Mouse (Mus musculus): Measurements from ENCODE around the gene Dnm3. TPM values are rescaled to one million over a fixed set of nuclear protein-coding genes. Genes with fewer than 3 reads are reported as not detected.

The Dnm3 gene
- total RNA-seq, 2 experiments from 2014 or later: 89.8 to 106 TPM

DNA sequence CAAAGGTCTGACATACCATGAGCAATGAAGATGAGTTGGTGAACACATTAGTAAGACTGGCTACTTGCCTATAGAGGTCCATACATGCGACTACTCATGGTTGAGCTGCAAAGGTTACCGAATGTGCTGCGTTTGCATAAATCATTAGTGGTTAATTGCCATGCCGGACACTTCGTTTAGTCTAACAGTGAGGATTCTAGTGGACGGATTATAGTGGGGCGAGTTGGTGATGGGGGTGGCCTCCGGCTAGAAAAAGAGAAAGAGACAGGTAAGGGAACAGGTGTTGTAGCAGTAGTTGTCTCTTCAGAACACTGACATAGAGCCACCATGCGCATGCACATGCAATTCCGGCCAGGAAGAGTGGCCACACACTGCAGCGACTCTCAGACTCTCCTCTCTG lies 486.0 kb downstream of the Dnm3 start:
- DNase-seq (ENCODE audit: low spot score in 2 of 2): no peak
- intact Hi-C loops (cut with DNase I): no loop called here

DNA sequence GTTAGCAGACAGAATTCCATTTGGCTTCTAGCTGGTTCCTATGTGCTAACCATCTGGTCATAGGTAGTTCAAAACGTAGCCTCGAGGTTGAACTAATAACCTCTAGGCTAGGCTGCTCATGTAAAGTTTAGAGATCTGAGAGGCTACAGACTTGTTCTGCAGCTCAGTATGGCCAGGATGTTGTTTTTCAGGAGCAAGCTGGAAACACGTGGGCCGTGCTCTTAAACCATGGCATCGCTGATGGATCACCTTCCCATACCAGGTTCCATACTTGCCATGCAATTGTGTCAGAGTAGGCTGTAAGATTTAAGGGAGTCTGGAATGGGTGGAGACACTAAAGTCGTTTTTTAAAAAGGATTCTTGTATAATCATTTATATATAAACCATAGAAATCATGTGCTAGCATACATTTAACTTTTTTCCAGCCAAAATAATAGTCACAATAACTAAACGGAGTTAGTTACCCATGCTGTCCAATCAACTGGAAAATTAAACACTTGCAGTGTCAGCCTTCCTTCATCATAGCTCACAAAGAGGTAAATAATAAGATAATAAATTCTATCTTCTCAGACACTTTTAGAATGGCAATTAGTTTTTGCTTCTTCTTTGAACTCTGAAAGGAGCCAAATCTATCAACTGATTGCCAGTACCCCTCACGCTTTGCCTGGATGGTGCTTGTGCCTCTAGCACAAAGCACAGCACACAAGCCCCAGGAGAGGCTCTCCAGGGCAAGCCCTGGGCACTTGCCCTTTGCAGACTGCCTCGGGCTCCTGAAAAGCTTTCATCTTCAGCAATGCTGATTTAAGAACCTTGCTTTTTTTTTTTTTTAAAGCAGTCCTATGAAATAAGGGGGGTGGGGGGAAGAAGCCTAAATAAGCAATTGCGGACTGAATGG lies 486.9 kb downstream of the Dnm3 start:
- intact Hi-C loops (cut with DNase I): no loop called here

DNA sequence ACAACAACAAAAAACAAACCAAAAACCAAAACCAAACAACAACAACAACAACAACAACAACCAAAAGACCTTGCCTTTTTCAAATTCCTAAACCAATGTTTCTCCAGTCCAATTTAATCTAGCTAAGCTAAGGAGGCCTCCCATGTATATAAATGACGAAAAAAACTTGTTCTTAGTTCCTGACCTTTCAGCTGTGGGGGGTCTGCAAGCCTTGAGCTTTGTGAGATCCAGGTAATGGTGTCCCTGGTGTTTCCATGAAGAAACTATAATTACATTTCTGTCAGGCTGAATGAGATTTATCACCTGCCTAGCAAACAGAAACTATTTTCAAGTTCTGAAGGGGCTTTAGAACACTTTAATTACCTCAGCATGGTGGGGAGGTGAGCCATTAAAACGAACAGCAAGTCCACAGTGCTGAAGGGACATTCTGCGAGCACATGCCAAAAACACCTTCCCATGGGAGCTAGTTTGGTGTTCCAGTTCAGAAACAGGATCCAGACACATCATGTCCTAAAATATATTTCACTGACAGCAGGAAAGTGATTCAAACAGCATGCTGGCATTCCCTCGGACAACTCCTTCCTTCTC lies 493.8 kb downstream of the Dnm3 start:
- DNase-seq (ENCODE audit: low spot score in 2 of 2): no peak

More for the DNA sequence above, 486.9 kb downstream of the Dnm3 start:
- DNase-seq (ENCODE audit: low spot score in 2 of 2): no peak

DNA sequence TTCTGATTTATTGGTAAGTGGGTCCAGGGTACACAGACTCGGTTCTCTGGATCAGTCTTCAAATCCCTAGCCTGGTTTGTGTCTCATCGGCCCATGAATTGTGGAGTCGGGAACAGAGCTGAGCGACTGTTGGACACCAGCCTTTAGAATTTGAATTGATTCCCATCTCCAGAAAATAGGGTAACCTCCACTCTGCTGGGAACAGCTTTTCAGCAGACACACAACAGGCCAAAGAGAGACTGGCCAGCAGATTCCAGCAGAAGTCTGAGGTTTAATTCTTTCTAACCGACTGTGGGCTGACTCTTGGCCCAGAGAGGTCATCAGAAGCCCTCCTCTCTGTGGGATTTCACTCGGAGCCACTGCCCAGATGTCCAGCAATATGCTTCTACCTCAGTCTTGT lies 494.4 kb downstream of the Dnm3 start:
- no peak for DNase-seq (ENCODE audit: low spot score in 2 of 2)
- intact Hi-C loops (cut with DNase I): no loop called here

More for the DNA sequence above, 493.8 kb downstream of the Dnm3 start:
- intact Hi-C loops (cut with DNase I): no loop called here

DNA sequence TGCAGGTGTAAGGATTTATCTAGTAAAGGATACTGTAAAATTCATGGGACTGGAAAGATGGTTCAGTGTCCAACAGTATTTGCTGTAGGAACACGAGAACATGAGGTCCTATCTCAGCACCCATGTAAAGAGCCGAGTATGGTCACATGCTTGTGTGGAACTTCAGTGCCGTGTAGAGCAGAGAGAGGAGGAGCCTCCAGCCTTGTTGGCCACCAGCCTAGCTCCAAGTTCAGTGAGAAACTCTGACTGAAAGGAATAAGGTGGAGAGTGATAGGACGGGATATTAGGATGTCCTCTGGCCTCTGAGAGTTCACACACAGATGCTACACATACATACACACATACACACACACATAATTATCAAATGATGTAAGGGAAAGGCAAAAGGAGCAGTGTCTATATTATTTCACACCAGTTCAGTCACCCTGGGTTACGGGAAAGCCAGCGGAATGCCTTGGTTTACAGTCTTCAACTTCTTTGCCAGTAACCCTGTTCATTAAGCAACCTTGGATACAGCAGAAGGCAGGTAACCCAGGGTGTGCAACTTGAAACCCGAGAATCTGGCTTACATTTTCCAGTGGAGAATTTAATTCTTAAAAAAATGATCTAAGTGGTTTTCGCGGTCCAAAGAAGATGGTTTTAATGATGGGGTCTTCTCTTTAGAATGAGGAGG lies 497.1 kb downstream of the Dnm3 start:
- DNase-seq (ENCODE audit: low spot score in 2 of 2): no peak
- intact Hi-C loops (cut with DNase I): no loop called here

DNA sequence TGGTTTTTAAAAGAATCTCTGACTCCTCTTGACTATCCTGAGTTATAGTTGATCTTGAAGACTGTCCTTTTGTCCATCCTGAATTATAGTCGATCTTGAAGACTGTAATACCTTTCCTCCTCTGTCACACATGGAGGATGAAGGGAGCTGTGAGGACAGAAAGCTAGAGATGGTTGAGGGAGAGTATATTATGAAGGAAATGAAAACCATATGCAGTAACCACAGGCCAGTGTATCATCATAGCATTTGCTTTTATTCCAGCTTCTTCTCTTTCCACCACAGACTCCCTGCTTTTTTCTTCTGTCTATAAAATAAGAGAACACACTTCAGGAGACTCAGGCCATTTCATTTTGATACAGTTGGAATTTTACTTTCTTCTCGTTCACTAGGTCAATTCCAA lies 497.8 kb downstream of the Dnm3 start:
- intact Hi-C loops (cut with DNase I): no loop called here
- DNase-seq (ENCODE audit: low spot score in 2 of 2): no peak

DNA sequence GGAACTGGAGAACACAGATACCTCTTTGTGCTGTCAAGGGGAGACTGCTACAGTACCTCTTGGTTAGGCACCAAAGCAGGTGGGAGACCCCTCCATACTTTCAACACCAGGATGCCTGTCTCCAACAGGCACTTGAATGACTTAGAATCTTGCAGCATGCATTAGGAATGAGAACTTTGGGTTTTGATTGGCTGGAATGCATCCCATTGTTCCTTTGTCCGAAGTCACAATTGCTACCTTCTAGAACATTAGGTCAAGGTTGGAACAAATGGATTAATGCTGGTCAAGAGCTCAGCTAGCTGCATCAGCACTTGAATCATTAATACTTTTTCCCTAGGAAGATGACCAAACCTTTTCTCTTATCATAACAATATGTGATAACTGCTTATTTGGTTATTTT lies 498.3 kb downstream of the Dnm3 start, which contains the start of gene 4930558K02Rik:
TSS of gene 4930558K02Rik (minus strand) at position 101 of the 400 bp plus-strand sequence.
- DNase-seq (ENCODE audit: low spot score in 2 of 2): no peak
- intact Hi-C loops (cut with DNase I): no loop called here

DNA sequence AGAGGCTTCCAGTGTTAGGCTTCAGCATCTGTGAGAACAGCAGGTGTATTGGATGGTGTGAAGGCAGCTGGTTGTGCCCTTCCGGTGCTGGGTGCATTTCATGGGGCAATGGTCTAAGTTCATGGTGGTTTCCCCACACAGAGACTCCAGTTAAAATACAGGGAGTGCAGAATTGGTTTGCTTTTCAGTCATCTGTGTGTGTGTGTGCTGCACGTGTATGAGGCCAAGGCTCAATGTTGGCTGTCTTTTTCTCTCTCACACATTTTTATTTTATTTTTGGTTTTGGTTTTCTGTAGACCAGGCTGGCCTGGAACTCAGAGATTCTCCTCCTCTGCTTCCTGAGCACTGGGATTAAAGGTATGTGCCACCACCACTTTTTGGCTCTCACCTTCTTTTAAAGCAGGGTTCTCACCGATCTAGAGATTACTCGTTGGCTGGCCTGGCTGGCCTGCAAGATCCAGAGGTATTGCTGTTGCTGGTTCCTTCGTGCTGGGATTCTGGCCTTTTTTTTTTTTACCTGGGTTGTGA lies 499.6 kb downstream of the Dnm3 start:
- DNase-seq (ENCODE audit: low spot score in 2 of 2): no peak
- intact Hi-C loops (cut with DNase I): no loop called here

DNA sequence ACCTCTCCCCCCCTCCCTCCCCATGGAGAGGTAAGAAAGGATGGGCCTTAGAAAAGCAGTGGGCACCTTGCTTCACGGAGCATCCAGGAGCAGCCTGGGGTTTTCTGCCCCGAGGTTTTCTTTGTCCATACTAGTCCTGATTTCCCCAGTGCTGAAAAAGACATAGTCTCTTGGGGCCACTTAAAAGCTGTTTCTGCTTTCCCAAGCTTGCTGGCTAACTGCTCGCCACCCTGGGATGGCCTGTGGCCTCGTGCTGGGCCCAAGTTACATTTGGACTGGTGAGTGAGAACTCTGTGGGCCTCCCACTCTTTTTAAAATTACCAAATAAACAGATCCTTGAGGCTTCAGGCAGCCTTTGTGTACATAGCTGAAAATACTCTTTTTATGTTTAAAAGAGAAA lies 500.5 kb downstream of the Dnm3 start:
- intact Hi-C loops (cut with DNase I): no loop called here
- DNase-seq (ENCODE audit: low spot score in 2 of 2): no peak

DNA sequence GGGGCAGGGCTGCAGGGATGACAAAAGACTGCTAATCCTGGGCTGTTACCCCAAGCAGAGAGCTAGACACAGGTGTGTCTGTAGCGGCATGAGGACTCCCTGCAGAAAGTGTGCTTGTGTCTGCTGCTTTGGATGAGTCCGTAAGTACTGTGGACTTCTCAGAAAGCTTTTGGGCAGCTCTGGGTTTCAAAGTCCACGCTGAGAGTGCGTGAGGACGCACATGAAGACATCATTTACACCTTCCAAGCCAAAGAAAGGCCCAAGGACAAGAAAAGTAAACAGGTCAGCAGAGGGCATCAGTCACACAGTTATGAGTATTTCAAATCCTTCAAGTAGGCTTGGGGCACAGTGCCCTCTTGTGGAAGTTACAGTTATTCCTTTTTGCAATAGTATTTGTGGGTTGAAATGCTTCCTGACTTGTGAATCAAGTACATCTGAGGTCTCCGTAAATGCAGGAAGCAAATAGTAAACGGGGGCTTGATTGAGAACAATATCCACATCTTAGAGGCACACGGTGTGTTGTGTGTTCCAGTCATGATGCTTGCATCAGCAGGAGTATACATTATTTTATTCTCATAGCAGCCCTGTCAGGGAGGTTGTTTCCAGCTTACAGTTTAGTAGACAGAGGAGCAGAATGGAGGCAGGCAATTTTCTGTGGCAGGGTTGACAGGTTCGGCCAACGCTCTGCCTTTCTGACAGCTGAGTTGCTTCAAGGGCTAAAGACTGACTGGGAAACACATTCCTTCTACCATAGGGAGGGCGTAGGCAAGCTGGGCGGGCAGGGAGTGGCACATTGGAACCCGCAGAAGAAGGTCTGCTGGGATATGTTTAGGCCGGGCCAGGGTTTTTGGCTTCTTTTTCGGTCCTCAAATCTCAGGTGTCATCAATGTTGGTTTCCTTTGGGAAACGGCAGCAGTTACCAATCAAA lies 501.3 kb downstream of the Dnm3 start:
- peak; percentile 42 to 68 for DNase-seq (ENCODE audit: low spot score in 2 of 2)
- intact Hi-C loops (cut with DNase I): loop anchor here (1.0 kb wide), 1 partner anchor 337 kb away; no protein-coding TSS in a partner anchor

DNA sequence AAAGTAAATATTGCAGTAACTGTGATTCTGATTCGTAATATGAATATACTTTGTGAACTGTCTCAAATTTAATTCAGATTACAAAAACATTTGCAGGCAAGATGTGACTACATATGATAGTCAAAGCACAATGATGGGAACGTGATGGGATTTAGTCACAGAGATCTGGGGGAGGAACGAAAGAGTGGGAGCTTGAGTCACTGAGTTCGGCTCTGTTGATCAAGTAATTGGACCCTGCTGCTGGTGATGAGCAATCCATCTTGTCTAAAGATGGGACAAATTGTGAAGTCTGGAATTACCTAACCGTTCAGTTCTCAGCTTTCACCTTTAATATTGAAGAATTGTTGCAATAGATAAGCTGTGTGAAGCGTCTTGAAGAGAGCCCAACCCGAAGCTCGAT lies 505.6 kb downstream of the Dnm3 start:
- intact Hi-C loops (cut with DNase I): no loop called here
- DNase-seq (ENCODE audit: low spot score in 2 of 2): no peak

DNA sequence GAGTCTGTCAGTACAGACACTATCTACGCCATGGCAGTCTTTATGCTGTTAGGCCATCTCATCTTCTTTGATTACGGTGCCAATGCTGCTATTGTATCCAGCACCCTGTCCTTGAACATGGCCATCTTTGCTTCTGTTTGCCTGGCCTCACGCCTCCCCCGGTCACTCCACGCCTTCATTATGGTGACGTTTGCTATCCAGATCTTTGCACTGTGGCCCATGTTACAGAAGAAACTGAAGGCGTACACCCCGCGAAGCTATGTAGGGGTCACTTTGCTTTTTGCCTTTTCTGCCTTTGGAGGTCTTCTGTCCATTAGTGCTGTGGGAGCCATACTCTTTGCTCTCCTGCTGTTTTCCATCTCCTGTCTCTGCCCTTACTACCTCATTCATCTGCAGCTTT lies 507.0 kb downstream of the Dnm3 start:
- no peak for DNase-seq (ENCODE audit: low spot score in 2 of 2)
- intact Hi-C loops (cut with DNase I): no loop called here

DNA sequence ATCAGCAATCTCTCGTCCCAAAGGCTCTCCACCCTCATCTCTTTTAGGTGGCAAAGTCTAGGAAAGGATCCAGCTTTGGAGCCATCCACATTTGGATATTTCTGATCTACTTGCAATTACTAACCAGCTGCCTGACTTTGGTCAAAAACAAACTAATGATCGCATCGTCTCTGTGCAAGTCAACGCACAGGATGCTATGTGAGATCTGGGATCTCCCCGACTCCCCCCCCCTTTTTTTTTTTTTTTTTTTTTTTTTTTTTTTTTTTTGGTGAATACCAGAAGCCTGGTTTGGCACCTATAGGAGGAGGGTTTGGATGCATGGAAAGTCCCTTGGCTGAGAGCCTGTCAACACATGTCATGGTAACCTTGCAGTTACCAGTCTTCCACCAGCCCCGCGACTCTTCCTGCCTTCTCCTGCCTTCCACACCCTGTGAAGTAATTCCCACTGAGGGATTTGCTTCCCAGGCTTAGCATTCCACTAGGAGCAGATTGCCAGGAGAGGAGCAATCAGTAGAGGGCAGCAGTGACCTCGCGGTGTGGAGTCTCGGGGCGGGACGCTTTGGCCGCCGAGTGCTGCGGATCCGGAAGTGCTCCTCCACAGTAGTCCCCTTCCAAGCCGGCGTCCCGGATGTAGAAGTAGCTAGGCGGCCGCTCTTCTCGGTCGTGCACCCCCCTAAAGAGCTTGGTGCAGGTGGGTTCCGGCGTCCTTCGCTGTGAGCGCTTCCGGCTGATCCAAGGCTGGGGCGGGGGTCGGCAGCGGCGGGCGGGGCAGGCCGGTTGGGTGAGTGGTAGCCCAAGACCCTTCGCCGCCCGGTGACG lies 509.0 kb downstream of the Dnm3 start, which contains the start of gene Pigc:
TSS of gene Pigc (plus strand) at position 598 of the 819 bp plus-strand sequence.
- DNase-seq (ENCODE audit: low spot score in 2 of 2): peak; percentile 92 to 93
- intact Hi-C loops (cut with DNase I): loop anchor here (2.0 to 5.0 kb wide), 2 partner anchors 92 to 221 kb away; partner anchors contain the start of gene Suco

DNA sequence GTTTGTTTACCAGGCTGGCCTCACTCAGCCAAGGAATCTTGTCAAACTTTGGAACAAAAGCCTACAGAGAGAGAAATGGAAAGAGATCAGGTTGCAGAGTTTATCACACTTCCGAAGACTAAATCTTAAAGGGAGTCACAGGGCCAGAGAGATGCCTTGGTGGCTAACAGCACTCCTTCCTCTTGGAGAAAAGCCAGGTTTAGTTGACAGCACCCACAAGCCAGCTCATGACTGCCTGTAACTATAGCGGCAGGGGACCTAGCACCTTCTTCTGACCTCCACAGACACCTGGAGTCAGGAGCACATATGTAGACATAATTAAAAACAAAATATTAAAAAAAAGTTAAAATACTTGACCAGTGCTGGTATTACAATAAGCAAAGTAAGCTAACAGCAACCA lies 509.9 kb downstream of the Dnm3 start:
- intact Hi-C loops (cut with DNase I): loop anchor here (2.0 to 5.0 kb wide), 2 partner anchors 91 to 221 kb away; partner anchors contain the start of gene Suco
- no peak for DNase-seq (ENCODE audit: low spot score in 2 of 2)

DNA sequence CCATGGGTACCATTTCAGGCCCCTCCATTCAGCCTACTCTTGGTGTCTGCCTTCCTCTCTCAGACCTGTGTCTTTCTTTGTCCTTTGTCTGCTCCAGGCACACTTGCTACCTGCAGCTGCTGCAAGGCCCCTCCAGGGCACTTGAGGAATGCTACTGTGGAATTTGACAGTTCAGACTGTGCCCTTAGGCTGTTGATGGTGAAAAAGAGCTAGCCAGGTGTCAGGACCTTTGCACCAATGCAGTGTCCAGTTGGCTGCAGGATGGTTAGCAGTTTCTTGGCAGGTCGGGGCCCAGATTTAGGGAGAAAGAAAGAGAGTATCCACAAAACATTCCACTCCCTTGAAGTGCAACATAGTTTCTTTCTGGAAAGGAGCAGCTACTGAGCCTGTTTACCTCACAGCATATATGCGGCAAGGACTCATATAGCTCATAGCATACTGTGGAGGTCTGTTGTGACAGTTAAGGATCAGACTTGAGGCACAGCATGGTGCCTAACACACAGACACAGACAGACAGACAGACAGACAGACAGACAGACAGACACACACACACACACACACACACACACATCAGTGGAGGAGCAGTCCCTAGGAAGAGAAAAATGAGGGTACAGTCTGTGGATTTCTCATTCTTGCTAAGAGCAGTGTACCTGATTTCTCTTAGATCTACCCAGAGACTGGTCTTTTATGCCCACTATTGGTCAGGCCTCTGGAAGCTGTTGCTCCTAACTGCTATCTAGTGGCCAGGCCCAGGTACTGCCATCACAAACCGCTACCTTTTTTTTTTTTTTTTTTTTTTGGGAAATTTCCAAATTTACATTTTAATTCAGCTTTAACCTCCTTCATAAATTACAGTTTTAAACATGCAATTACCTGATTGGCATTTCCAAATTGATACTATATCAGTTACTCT lies 515.1 kb downstream of the Dnm3 start:
- intact Hi-C loops (cut with DNase I): no loop called here

DNA sequence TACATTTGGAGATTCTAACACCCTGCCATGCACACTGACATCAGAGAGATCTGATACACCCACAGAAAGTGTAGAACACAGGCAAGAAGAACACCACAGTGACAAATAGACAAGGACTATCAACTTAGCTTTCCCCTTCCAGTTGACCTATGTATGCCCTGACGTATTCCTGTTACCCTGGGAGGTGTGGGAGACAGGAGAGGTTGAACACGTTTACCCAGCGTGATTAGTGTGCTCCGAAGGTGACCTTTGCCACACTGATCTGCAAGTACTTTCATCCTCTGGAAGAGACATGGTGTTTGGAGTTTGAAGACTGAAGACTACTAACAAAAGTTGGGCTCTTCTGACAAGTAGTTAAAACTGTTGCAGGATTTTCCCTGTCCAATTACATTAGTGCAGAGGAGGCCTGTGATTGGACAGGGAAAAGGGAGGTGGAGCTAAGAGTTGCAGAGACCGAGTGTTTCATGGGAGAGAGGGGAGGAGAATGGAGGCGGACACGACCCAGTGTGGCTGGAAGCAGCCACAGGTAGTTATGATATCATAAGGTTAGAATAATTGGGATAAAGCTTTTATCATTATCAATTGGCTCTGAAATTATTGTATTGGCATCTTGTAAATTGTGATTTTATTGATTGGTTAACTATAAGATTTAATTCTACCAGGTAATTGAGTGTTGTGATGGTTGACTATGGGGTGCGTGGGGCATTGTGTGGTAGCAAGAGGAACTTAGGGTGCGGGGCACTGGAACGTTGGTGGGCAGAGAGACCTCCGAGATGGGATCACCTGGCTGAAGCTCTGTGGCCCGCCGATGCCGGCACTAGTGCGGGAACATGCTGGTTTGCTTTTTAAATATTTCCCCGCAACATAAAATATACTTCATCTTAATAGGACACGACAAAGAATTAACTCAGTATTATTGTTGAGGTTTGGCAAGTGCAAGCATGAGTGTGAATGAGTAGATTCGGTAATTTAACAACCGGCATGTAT lies 519.6 kb downstream of the Dnm3 start:
- no peak for DNase-seq (ENCODE audit: low spot score in 2 of 2)
- intact Hi-C loops (cut with DNase I): no loop called here

More for the DNA sequence above, 515.1 kb downstream of the Dnm3 start:
- DNase-seq (ENCODE audit: low spot score in 2 of 2): no peak
